Mouse (Mus musculus): ENCODE measurements around the gene Mctp1. TPM values are rescaled to one million over a fixed set of nuclear protein-coding genes. Genes with fewer than 3 reads are reported as not detected.
A peak's percentile ranks its signal among the peaks of the same experiment; 100 is the strongest.
"Not testable (repeated sequence)": the region's sequence is repeated elsewhere in the genome, so short reads cannot be mapped to it uniquely, and the experiment has no call there.

The Mctp1 gene
- 0.17 and 0.20 TPM in 2 replicates for polyA plus RNA-seq (2014; fragmentation: Nextera tagmentation; extraction: Ambion mirVana)

DNA sequence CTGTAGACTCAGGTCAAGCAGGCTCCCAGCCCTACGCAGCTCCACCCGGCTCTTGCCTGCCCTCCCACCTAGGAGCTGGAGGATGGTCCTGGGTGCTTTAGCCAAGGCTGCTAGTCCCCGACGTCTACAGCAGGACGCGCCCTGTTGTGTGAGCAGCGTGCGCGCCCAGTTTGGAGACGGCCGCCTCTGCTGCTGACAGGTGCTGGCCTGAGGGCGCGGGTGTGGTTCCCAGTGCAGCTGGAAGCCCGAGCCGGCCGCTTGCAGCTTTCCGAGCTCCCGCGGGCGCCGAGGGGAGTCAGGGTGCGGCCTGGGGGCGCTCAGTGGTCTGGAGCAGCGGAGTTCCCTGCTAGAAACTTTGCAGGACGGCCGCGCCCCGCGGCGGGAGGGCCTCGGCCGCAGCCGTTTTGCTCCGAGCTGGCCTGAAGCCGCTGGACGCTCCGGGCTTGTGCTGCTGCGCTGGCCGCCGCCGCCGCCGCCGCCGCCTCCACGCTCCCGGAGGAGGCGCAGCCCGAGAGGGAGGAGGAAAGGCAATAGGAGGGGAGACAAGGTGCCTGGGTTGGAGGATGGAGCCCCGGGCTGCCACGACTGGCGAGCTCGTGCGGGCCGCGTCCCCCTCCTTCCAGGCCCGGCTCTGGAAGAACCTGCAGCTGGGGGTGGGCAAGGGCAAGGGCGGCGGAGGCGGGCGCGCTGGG is at the start of gene Mctp1:
Mctp1 (plus strand) TSS at position 564 of the 692 bp plus-strand sequence.
- DNase-seq (ENCODE audit: low spot score), result peak; percentile 81
- Histone ChIP-seq H3K36me3 (ENCODE audit: control insufficient read depth, insufficient read depth, low read length) (no peaks in the 10 kb centered on the region), H3K4me2 (ENCODE audit: low read depth, severe bottlenecking) (peak within 1 kb of the TSS; percentile 80), H3K9me3 (ENCODE audit: control insufficient read depth, low read length) (no peaks in the 10 kb centered on the region), H3K4me1 (ENCODE audit: control insufficient read depth, insufficient read depth, low read length) (peaks cover 7% of the 10 kb centered on the region; the same call in 1 of the 2 replicates), H3K9ac (ENCODE audit: low read length) (peak within 1 kb of the TSS; percentile 39; the same call in 1 of the 2 replicates), H3K4me3 (ENCODE audit: low read depth, low read length) (peak within 1 kb of the TSS; percentile 50), H3K27ac (replicated peaks; ENCODE audit: low read depth, low read length) (no peak within 1 kb of the TSS), H3K27me3 (ENCODE audit: control insufficient read depth, insufficient read depth, low read length) (peaks cover 30% of the 10 kb centered on the region)
- ATAC-seq (ENCODE audit: insufficient number of reproducible peaks, low FRiP score, low TSS enrichment, low read depth), result peak; percentile 92
- WGBS, result 0% methylated on average over 57 of the region's 62 CpGs

DNA sequence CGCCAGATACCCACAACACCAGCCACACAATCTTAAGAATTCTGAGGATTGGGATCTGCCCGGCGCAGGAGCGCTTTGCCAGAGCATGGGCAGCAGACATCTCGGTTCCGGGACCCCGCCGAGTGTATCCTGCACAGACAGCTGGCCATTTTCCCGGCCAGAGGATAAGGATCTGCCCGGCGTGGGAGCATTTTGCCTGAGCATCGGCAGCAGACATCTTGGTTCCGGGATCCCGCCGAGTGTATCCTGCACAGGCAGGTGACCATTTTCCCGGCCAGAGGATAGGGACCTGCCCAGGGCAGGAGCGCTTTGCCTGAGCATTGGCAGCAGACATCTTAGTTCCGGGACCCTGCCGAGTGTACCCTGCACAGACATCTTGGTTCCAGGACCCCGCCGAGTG is 38.4 kb upstream of the Mctp1 start:
- H3K9me3 ChIP-seq (ENCODE audit: control insufficient read depth, low read length); H3K4me3 ChIP-seq (ENCODE audit: low read depth, low read length): not testable (repeated sequence)
- 78% methylated on average over 19 of the region's 21 CpGs for WGBS

DNA sequence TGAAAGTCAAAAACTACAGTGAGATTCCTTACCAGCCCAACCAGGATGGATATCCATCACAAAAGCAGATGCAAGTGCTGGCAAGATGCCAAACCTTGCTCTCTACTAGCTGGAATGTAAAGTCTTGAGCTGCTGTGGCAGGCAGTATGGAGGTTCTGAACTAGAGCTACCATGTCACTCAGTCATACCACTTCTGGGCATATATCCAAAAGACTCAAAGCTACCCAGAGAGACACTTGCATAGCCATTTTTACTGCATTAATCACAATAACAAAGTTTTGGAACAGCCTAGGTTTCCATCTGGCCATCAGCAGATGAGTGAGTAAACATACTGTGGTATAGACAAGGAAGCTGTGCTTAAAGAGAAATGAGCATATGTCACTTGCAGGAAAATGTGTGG is 25.6 kb upstream of the Mctp1 start:
- DNase-seq (ENCODE audit: low spot score), result no peak
- H3K4me3 ChIP-seq (ENCODE audit: low read depth, low read length), result no peak overlapping the region

More for the DNA sequence above, 38.4 kb upstream of the Mctp1 start:
- H3K36me3 ChIP-seq (ENCODE audit: control insufficient read depth, insufficient read depth, low read length); H3K4me2 ChIP-seq (ENCODE audit: low read depth, severe bottlenecking); H3K4me1 ChIP-seq (ENCODE audit: control insufficient read depth, insufficient read depth, low read length); ATAC-seq (ENCODE audit: insufficient number of reproducible peaks, low FRiP score, low TSS enrichment, low read depth); H3K27ac ChIP-seq (replicated peaks; ENCODE audit: low read depth, low read length); H3K9ac ChIP-seq (ENCODE audit: low read length); H3K27me3 ChIP-seq (ENCODE audit: control insufficient read depth, insufficient read depth, low read length); DNase-seq (ENCODE audit: low spot score): not testable (repeated sequence)

DNA sequence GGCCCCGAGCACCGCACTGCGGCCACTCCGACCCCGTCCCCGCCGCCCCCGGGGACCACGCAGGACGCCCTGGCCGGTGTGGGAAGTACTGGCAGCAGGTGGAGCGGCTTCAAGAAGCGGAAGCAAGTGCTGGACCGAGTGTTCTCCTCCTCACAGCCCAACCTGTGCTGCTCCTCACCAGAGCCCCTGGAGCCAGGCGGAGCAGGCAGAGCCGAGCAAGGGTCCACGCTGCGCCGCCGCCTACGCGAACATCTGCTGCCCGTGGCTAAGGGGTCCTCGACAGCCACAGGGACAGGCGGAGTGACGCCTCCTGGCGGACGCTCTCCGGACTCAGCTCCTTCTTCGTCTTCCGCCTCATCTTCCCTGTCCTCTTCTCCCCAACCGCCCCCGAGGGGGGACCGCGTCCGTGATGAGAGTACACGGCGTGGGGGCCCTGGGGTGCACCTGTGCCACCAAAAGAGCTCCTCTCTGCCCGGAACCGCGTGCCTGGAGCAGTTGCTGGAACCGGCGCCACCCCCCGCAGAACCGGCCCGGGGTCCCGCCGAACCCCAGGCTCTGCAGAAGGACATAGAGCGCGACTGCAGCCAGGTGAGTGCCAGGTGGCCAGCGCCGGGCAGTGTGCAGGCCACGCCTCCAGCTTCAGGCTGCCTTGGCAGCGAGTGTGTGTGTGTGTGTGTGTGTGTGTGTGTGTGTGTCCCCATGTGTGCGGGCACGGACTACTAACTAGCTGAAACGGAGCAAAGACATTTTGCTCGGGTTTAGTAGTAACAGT is 515 bp downstream of the Mctp1 start:
- H3K9me3 ChIP-seq (ENCODE audit: control insufficient read depth, low read length), result no peaks in the 10 kb centered on the region
- ATAC-seq (ENCODE audit: insufficient number of reproducible peaks, low FRiP score, low TSS enrichment, low read depth) (peak; percentile 88), DNase-seq (ENCODE audit: low spot score) (peak; percentile 72)
- peak overlapping the region; percentile 50 for H3K4me3 ChIP-seq (ENCODE audit: low read depth, low read length)
- peaks cover 30% of the 10 kb centered on the region for H3K27me3 ChIP-seq (ENCODE audit: control insufficient read depth, insufficient read depth, low read length)
- peak overlapping the region; percentile 80 for H3K4me2 ChIP-seq (ENCODE audit: low read depth, severe bottlenecking)
- no peak overlapping the region for H3K27ac ChIP-seq (replicated peaks; ENCODE audit: low read depth, low read length)
- 2% methylated on average over 56 of the region's 58 CpGs for WGBS
- H3K9ac ChIP-seq (ENCODE audit: low read length), result no peak overlapping the region
- no peaks in the 10 kb centered on the region for H3K36me3 ChIP-seq (ENCODE audit: control insufficient read depth, insufficient read depth, low read length)
- H3K4me1 ChIP-seq (ENCODE audit: control insufficient read depth, insufficient read depth, low read length), result peaks cover 7% of the 10 kb centered on the region; the same call in 1 of the 2 replicates

More for the DNA sequence above, 25.6 kb upstream of the Mctp1 start:
- Histone ChIP-seq H3K27me3 (ENCODE audit: control insufficient read depth, insufficient read depth, low read length) (no peaks in the 10 kb centered on the region), H3K27ac (replicated peaks; ENCODE audit: low read depth, low read length) (no peak overlapping the region), H3K9ac (ENCODE audit: low read length) (no peak overlapping the region), H3K4me2 (ENCODE audit: low read depth, severe bottlenecking) (no peak overlapping the region), H3K36me3 (ENCODE audit: control insufficient read depth, insufficient read depth, low read length) (no peaks in the 10 kb centered on the region), H3K9me3 (ENCODE audit: control insufficient read depth, low read length) (no peaks in the 10 kb centered on the region), H3K4me1 (ENCODE audit: control insufficient read depth, insufficient read depth, low read length) (no peaks in the 10 kb centered on the region)
- ATAC-seq (ENCODE audit: insufficient number of reproducible peaks, low FRiP score, low TSS enrichment, low read depth), result no peak

DNA sequence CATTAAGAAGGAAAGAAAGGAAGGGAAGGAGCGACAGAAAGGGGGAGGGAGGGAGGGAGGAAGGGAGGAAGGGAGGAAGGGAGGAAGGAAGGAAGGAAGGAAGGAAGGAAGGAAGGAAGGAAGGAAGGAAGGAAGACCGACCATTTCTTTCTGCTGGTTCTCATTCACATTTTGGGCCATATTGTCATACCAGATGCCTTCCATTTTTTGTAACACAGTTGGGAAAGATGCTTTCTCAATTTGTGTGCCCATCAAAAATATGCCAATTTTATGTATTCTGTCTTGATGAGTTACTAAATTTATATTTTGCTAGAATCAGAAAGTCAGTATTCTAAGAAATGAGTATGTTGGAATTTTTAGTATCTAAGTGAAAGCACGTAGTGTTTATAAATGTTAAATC is 4.3 kb downstream of the Mctp1 start:
- 82% methylated on average over 2 of the region's 3 CpGs for WGBS

DNA sequence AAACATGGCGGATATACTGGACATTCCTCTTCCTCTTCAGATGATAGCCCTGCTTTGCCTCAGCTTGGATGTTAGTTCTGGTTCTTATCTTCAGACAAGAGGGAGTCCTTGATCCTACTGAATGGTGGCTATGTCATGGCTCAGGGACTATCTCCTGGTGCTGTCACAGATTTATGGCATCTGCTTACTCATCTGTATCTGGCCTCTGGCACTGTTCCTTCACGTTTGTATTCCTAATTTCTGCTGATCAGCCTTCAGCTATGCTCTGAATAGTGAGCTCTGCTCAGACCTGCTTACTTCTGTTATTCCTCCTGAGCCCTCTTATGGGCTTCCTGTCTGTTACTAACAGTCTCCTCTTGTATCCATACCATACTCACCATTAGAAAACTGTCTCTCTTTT is 7.6 kb downstream of the Mctp1 start:
- no peaks in the 10 kb centered on the region for H3K4me1 ChIP-seq (ENCODE audit: control insufficient read depth, insufficient read depth, low read length)
- no peaks in the 10 kb centered on the region for H3K9me3 ChIP-seq (ENCODE audit: control insufficient read depth, low read length)
- no peak overlapping the region for H3K9ac ChIP-seq (ENCODE audit: low read length)
- 64% methylated on average over 2 of the region's 2 CpGs for WGBS
- DNase-seq (ENCODE audit: low spot score) (no peak), ATAC-seq (ENCODE audit: insufficient number of reproducible peaks, low FRiP score, low TSS enrichment, low read depth) (no peak)
- H3K36me3 ChIP-seq (ENCODE audit: control insufficient read depth, insufficient read depth, low read length), result no peaks in the 10 kb centered on the region
- H3K4me2 ChIP-seq (ENCODE audit: low read depth, severe bottlenecking), result no peak overlapping the region
- no peaks in the 10 kb centered on the region for H3K27me3 ChIP-seq (ENCODE audit: control insufficient read depth, insufficient read depth, low read length)
- no peak overlapping the region for H3K4me3 ChIP-seq (ENCODE audit: low read depth, low read length)
- H3K27ac ChIP-seq (replicated peaks; ENCODE audit: low read depth, low read length), result no peak overlapping the region

More for the DNA sequence above, 4.3 kb downstream of the Mctp1 start:
- no peaks in the 10 kb centered on the region for H3K9me3 ChIP-seq (ENCODE audit: control insufficient read depth, low read length)
- no peak overlapping the region for H3K9ac ChIP-seq (ENCODE audit: low read length)
- H3K27ac ChIP-seq (replicated peaks; ENCODE audit: low read depth, low read length), result no peak overlapping the region
- peaks cover 18% of the 10 kb centered on the region for H3K27me3 ChIP-seq (ENCODE audit: control insufficient read depth, insufficient read depth, low read length)
- no peak overlapping the region for H3K4me2 ChIP-seq (ENCODE audit: low read depth, severe bottlenecking)
- no peak for ATAC-seq (ENCODE audit: insufficient number of reproducible peaks, low FRiP score, low TSS enrichment, low read depth)
- peaks cover 7% of the 10 kb centered on the region; the same call in 1 of the 2 replicates for H3K4me1 ChIP-seq (ENCODE audit: control insufficient read depth, insufficient read depth, low read length)
- H3K36me3 ChIP-seq (ENCODE audit: control insufficient read depth, insufficient read depth, low read length), result no peaks in the 10 kb centered on the region
- no peak overlapping the region for H3K4me3 ChIP-seq (ENCODE audit: low read depth, low read length)
- no peak for DNase-seq (ENCODE audit: low spot score)

DNA sequence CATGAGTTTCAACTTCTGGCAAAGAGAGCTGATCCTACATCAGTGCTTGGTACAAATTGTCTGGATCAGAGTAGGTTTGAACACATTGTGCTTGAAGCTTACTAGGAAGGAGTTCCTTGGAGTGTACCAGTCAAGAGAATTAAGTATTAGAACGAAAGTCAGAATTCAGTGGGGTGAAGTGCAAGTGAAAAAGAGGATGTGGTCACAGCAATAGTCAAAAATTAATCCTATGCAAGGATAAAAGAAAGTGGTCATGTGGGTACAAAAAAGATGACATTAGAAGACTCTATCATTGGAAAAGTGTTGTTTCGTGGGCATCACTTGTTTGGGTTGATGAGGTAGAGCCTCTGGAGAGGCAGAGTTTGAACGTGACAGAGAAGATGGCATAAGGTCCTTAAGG is 8.8 kb downstream of the Mctp1 start:
- ATAC-seq (ENCODE audit: insufficient number of reproducible peaks, low FRiP score, low TSS enrichment, low read depth), result no peak

DNA sequence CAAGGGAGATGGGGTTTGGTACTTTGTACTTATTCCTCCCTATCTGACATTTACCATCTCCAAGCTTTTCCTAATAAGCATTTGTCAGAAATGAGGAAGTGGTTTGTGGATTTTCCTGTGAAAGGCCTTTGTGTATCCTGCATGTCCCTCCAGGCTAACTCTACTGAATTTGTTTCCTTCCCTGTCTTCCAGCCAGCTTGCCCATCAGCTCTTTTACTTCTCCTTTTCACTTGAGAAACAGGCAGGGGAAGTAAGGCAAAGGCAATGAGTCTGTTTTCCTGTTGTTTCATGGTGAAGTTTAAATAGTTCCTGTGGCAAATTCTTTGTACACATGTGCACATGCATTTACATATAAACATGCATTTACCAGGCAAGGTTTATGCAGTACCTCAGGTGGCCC is 11.6 kb downstream of the Mctp1 start:
- ATAC-seq (ENCODE audit: insufficient number of reproducible peaks, low FRiP score, low TSS enrichment, low read depth), result no peak
- H3K4me3 ChIP-seq (ENCODE audit: low read depth, low read length), result no peak overlapping the region

More for the DNA sequence above, 8.8 kb downstream of the Mctp1 start:
- Histone ChIP-seq H3K9ac (ENCODE audit: low read length) (no peak overlapping the region), H3K36me3 (ENCODE audit: control insufficient read depth, insufficient read depth, low read length) (no peaks in the 10 kb centered on the region), H3K4me2 (ENCODE audit: low read depth, severe bottlenecking) (no peak overlapping the region), H3K9me3 (ENCODE audit: control insufficient read depth, low read length) (no peaks in the 10 kb centered on the region), H3K27ac (replicated peaks; ENCODE audit: low read depth, low read length) (no peak overlapping the region), H3K4me1 (ENCODE audit: control insufficient read depth, insufficient read depth, low read length) (no peaks in the 10 kb centered on the region), H3K4me3 (ENCODE audit: low read depth, low read length) (no peak overlapping the region), H3K27me3 (ENCODE audit: control insufficient read depth, insufficient read depth, low read length) (no peaks in the 10 kb centered on the region)
- WGBS, result 95% methylated on average over 3 of the region's 3 CpGs
- DNase-seq (ENCODE audit: low spot score), result no peak

More for the DNA sequence above, 11.6 kb downstream of the Mctp1 start:
- no peak overlapping the region for H3K9ac ChIP-seq (ENCODE audit: low read length)
- no peak for DNase-seq (ENCODE audit: low spot score)
- no peak overlapping the region for H3K4me2 ChIP-seq (ENCODE audit: low read depth, severe bottlenecking)
- no peaks in the 10 kb centered on the region for H3K4me1 ChIP-seq (ENCODE audit: control insufficient read depth, insufficient read depth, low read length)
- no peak overlapping the region for H3K27ac ChIP-seq (replicated peaks; ENCODE audit: low read depth, low read length)
- no peaks in the 10 kb centered on the region for H3K36me3 ChIP-seq (ENCODE audit: control insufficient read depth, insufficient read depth, low read length)
- no peaks in the 10 kb centered on the region for H3K9me3 ChIP-seq (ENCODE audit: control insufficient read depth, low read length)
- no peaks in the 10 kb centered on the region for H3K27me3 ChIP-seq (ENCODE audit: control insufficient read depth, insufficient read depth, low read length)
